Mouse (Mus musculus): Measurements from ENCODE around the gene Fbxl21. TPM values are rescaled to one million over a fixed set of nuclear protein-coding genes. Genes with fewer than 3 reads are reported as not detected.

Gene Fbxl21
- polyA plus RNA-seq, 1 experiment from 2014 or later = 3.3 TPM

DNA sequence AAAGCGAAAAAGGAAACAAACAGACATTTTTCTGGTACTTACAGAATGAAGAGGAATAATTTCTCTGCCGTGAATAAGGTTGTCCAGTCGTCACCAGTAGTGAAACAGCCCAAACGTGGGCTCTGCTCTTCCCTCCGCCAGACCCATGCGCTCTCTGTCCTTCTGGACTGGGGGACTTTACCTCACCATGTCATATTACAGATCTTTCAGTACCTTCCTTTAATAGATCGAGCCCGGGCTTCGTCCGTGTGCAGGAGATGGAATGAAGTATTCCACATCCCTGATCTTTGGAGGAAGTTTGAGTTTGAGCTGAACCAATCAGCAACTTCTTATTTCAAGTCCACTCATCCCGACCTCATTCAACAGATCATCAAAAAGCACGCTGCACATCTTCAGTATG is 4.6 kb downstream of the Fbxl21 start:
- ATAC-seq (ENCODE audit: low FRiP score, low TSS enrichment) (no peak), DNase-seq (no peak)
- Histone ChIP-seq H3K4me3 (replicated peaks; ENCODE audit: low read depth, low read length) (no peak overlapping the region), H3K4me2 (ENCODE audit: low read length) (no peak overlapping the region), H3K27ac (replicated peaks; ENCODE audit: low read depth, low read length) (no peak overlapping the region), H3K36me3 (ENCODE audit: control insufficient read depth, insufficient read depth, low read length) (no peaks in the 10 kb centered on the region), H3K9ac (replicated peaks; ENCODE audit: low read length) (no peak overlapping the region), H3K4me1 (ENCODE audit: control insufficient read depth, insufficient read depth, low read length) (no peaks in the 10 kb centered on the region), H3K27me3 (ENCODE audit: control insufficient read depth, insufficient read depth, low read length) (no peaks in the 10 kb centered on the region), H3K9me3 (ENCODE audit: control insufficient read depth, low read length) (no peaks in the 10 kb centered on the region)
- WGBS = 87% methylated on average over 12 of the region's 12 CpGs

DNA sequence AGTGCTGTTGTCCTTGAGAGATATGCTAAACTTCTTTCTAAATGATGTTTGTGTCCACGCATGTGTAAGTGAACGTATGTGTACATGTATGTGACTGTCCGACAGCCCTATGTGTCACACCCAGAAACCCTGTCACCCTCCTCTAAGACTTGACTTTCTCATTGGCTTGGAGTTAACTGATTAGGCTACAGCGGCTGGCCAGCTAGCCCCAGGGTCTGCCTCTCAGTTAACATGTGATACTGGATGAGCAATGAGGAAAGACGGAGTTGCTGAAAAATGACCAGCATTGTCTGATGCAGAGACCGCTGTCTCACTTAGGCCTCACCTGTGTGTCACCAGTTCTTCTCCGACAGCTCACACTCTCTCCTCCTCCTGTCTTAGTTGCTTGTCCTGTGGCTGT is 5.6 kb downstream of the Fbxl21 start:
- WGBS = 93% methylated on average over 7 of the region's 7 CpGs
- no peak for DNase-seq
- no peak for ATAC-seq (ENCODE audit: low FRiP score, low TSS enrichment)
- Histone ChIP-seq H3K36me3 (ENCODE audit: control insufficient read depth, insufficient read depth, low read length) (no peaks in the 10 kb centered on the region), H3K9me3 (ENCODE audit: control insufficient read depth, low read length) (no peaks in the 10 kb centered on the region), H3K9ac (replicated peaks; ENCODE audit: low read length) (no peak overlapping the region), H3K27me3 (ENCODE audit: control insufficient read depth, insufficient read depth, low read length) (no peaks in the 10 kb centered on the region), H3K4me1 (ENCODE audit: control insufficient read depth, insufficient read depth, low read length) (no peaks in the 10 kb centered on the region), H3K27ac (replicated peaks; ENCODE audit: low read depth, low read length) (no peak overlapping the region), H3K4me2 (ENCODE audit: low read length) (no peak overlapping the region), H3K4me3 (replicated peaks; ENCODE audit: low read depth, low read length) (no peak overlapping the region)

DNA sequence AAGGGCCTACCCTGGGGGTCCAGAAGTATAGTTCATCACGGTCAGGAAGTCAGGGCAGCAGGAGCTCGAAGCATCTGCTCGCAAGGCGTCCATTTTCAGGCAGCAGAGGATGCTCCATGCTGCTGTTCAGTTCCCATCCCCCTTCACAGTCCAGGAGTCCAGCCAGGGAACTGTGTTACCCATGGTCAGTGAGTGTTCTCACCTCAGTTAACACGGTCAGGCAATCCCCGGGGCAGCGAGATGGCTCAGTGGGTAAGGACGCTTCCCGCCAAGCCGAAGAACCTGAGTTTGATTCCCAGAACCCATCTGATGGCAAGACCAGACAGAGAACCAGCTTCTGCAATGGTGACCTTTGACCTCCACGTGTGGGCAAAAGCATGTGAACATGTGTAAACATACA is 6.0 kb downstream of the Fbxl21 start:
- DNase-seq = no peak
- no peak overlapping the region for H3K4me2 ChIP-seq (ENCODE audit: low read length)
- no peak for ATAC-seq (ENCODE audit: low FRiP score, low TSS enrichment)
- no peaks in the 10 kb centered on the region for H3K27me3 ChIP-seq (ENCODE audit: control insufficient read depth, insufficient read depth, low read length)
- H3K4me1 ChIP-seq (ENCODE audit: control insufficient read depth, insufficient read depth, low read length) = no peaks in the 10 kb centered on the region
- no peaks in the 10 kb centered on the region for H3K36me3 ChIP-seq (ENCODE audit: control insufficient read depth, insufficient read depth, low read length)
- no peak overlapping the region for H3K4me3 ChIP-seq (replicated peaks; ENCODE audit: low read depth, low read length)
- WGBS = 91% methylated on average over 11 of the region's 11 CpGs
- no peak overlapping the region for H3K27ac ChIP-seq (replicated peaks; ENCODE audit: low read depth, low read length)
- no peaks in the 10 kb centered on the region for H3K9me3 ChIP-seq (ENCODE audit: control insufficient read depth, low read length)
- H3K9ac ChIP-seq (replicated peaks; ENCODE audit: low read length) = no peak overlapping the region

DNA sequence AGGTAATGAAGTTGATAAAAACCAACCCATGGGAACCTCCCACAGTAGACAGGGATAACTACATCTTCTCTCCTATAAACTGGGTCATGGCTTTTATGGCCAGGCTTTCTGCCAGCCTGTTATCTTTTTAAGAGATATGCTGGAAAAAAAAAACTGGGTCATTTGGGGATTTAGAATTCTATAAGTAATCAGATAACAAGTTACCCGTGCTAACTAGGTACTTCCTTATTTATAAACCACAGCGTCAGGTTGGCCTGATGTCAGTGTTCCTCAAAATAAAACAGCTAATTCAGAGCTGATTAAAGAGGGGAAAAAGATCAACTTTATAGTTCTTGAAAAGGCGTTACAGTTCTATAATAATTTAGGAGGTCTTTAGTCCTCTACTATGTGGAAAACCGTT is 6.8 kb downstream of the Fbxl21 start:
- Histone ChIP-seq H3K27me3 (ENCODE audit: control insufficient read depth, insufficient read depth, low read length) (no peaks in the 10 kb centered on the region), H3K36me3 (ENCODE audit: control insufficient read depth, insufficient read depth, low read length) (no peaks in the 10 kb centered on the region), H3K4me1 (ENCODE audit: control insufficient read depth, insufficient read depth, low read length) (no peaks in the 10 kb centered on the region), H3K9ac (replicated peaks; ENCODE audit: low read length) (no peak overlapping the region), H3K4me3 (replicated peaks; ENCODE audit: low read depth, low read length) (no peak overlapping the region), H3K9me3 (ENCODE audit: control insufficient read depth, low read length) (no peaks in the 10 kb centered on the region), H3K27ac (replicated peaks; ENCODE audit: low read depth, low read length) (no peak overlapping the region), H3K4me2 (ENCODE audit: low read length) (no peak overlapping the region)
- 89% methylated on average over 4 of the region's 4 CpGs for WGBS
- ATAC-seq (ENCODE audit: low FRiP score, low TSS enrichment) (no peak), DNase-seq (no peak)

DNA sequence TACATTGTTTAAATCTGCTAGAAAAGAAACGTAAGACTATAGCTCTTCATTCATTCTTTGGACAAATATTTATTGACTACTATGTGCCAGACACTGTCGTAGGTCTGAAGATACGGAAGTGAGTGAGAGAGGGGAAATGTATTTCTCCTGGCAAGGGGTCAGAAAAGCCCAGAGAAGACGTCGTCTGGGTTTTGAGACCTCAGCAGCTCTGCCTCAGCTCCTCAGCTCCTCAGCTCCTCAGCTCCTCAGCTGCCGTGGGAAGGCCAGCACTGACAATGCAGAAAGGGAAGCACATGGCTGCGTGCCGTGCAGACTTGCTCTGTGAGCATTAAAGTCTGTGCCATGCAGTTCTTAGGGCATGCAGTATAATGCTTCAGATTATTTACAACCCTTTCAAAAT is 7.4 kb downstream of the Fbxl21 start:
- no peak for ATAC-seq (ENCODE audit: low FRiP score, low TSS enrichment)

DNA sequence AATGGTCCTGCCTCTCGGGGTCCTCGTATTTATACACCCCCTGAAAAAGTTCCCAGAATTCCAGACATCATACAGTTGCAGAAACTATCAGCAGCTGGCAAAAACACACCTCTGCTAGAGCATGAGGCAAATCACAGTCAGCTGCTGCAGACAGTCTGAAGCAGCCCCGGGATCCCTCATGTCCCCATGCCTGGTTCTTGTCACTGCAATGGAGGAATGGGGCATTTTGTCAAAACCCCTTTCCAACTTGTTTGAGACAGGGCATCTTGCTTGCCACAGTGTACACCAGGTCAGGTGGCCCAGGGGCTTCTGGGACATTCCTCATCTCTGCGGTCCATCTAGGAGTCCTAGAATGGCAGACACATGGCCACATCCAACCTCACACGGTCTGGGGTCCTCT is 12.7 kb downstream of the Fbxl21 start:
- Histone ChIP-seq H3K4me1 (ENCODE audit: control insufficient read depth, insufficient read depth, low read length) (no peaks in the 10 kb centered on the region), H3K9me3 (ENCODE audit: control insufficient read depth, low read length) (no peaks in the 10 kb centered on the region), H3K4me2 (ENCODE audit: low read length) (no peak overlapping the region), H3K36me3 (ENCODE audit: control insufficient read depth, insufficient read depth, low read length) (no peaks in the 10 kb centered on the region), H3K27ac (replicated peaks; ENCODE audit: low read depth, low read length) (no peak overlapping the region), H3K9ac (replicated peaks; ENCODE audit: low read length) (no peak overlapping the region), H3K27me3 (ENCODE audit: control insufficient read depth, insufficient read depth, low read length) (no peaks in the 10 kb centered on the region), H3K4me3 (replicated peaks; ENCODE audit: low read depth, low read length) (no peak overlapping the region)
- DNase-seq = no peak
- ATAC-seq (ENCODE audit: low FRiP score, low TSS enrichment) = no peak
- WGBS = 93% methylated on average over 5 of the region's 5 CpGs

More for the DNA sequence above, 7.4 kb downstream of the Fbxl21 start:
- no peaks in the 10 kb centered on the region for H3K4me1 ChIP-seq (ENCODE audit: control insufficient read depth, insufficient read depth, low read length)
- no peaks in the 10 kb centered on the region for H3K9me3 ChIP-seq (ENCODE audit: control insufficient read depth, low read length)
- no peak for DNase-seq
- WGBS = 68% methylated on average over 8 of the region's 8 CpGs
- no peak overlapping the region for H3K4me2 ChIP-seq (ENCODE audit: low read length)
- H3K36me3 ChIP-seq (ENCODE audit: control insufficient read depth, insufficient read depth, low read length) = no peaks in the 10 kb centered on the region
- H3K4me3 ChIP-seq (replicated peaks; ENCODE audit: low read depth, low read length) = no peak overlapping the region
- H3K9ac ChIP-seq (replicated peaks; ENCODE audit: low read length) = no peak overlapping the region
- no peaks in the 10 kb centered on the region for H3K27me3 ChIP-seq (ENCODE audit: control insufficient read depth, insufficient read depth, low read length)
- H3K27ac ChIP-seq (replicated peaks; ENCODE audit: low read depth, low read length) = no peak overlapping the region

DNA sequence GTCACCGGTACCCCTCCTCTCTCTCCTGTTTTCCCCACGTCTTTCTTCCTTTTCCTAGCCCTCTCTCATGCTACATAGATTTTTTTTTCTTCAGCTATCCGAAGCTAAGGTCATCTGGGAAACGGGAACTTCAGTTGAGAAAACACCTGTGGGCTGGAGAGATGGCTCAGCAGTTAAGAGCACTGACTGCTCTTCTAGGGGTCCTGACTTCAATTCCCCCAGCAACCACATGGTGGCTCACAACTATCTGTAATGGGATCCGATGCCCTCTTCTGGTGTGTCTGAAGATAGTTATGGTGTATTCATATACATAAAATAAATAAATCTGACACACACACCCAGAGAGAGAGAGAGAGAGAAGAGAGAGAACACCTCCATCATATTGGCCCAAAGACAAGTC is 13.3 kb downstream of the Fbxl21 start:
- WGBS = 82% methylated on average over 5 of the region's 5 CpGs
- DNase-seq = no peak
- H3K36me3 ChIP-seq (ENCODE audit: control insufficient read depth, insufficient read depth, low read length) = no peaks in the 10 kb centered on the region

DNA sequence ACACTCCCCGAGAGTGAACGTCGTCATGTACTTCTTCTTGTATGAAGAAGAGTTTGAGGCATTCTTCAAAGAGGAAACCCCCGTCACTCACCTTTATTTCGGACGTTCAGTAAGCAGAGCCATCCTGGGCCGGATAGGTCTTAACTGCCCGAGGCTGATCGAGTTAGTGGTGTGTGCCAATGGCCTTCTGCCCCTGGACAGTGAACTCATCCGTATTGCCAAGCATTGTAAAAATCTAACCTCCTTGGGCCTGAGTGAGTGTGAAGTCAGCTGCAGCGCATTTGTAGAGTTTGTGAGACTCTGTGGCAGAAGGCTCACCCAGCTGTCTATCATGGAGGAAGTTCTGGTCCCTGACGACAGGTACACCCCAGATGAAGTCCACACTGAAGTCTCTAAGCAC is 14.8 kb downstream of the Fbxl21 start:
- no peaks in the 10 kb centered on the region for H3K9me3 ChIP-seq (ENCODE audit: control insufficient read depth, low read length)
- ATAC-seq (ENCODE audit: low FRiP score, low TSS enrichment) = no peak
- no peaks in the 10 kb centered on the region for H3K4me1 ChIP-seq (ENCODE audit: control insufficient read depth, insufficient read depth, low read length)
- no peak overlapping the region for H3K27ac ChIP-seq (replicated peaks; ENCODE audit: low read depth, low read length)
- no peaks in the 10 kb centered on the region for H3K36me3 ChIP-seq (ENCODE audit: control insufficient read depth, insufficient read depth, low read length)
- WGBS = 88% methylated on average over 12 of the region's 12 CpGs
- no peaks in the 10 kb centered on the region for H3K27me3 ChIP-seq (ENCODE audit: control insufficient read depth, insufficient read depth, low read length)
- no peak for DNase-seq
- no peak overlapping the region for H3K9ac ChIP-seq (replicated peaks; ENCODE audit: low read length)
- H3K4me2 ChIP-seq (ENCODE audit: low read length) = no peak overlapping the region
- no peak overlapping the region for H3K4me3 ChIP-seq (replicated peaks; ENCODE audit: low read depth, low read length)

More for the DNA sequence above, 13.3 kb downstream of the Fbxl21 start:
- Histone ChIP-seq H3K9ac (replicated peaks; ENCODE audit: low read length) (no peak overlapping the region), H3K4me3 (replicated peaks; ENCODE audit: low read depth, low read length) (no peak overlapping the region), H3K4me2 (ENCODE audit: low read length) (no peak overlapping the region), H3K9me3 (ENCODE audit: control insufficient read depth, low read length) (no peaks in the 10 kb centered on the region), H3K4me1 (ENCODE audit: control insufficient read depth, insufficient read depth, low read length) (no peaks in the 10 kb centered on the region), H3K27ac (replicated peaks; ENCODE audit: low read depth, low read length) (no peak overlapping the region), H3K27me3 (ENCODE audit: control insufficient read depth, insufficient read depth, low read length) (no peaks in the 10 kb centered on the region)
- ATAC-seq (ENCODE audit: low FRiP score, low TSS enrichment) = no peak

DNA sequence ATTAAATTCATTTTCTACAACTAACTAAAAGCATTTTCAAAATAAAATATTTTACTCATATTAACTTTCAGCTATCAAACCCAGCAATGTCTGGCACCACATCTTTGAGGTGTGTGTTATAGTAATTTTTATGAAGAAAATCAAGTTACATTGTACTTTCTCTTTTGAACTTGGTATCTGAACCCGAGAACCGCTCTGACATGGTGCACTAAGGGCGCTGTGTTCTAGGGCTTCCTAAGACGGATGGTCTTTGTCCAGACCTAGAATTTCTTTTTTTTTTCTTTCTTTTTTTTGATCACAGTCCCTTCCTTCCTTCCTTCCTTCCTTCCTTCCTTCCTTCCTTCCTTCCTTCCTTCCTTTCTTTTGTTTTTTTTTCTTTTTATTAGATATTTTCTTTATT is 17.6 kb downstream of the Fbxl21 start:
- ATAC-seq (ENCODE audit: low FRiP score, low TSS enrichment) (no peak), DNase-seq (no peak)
- 93% methylated on average over 4 of the region's 4 CpGs for WGBS
- H3K9ac ChIP-seq (replicated peaks; ENCODE audit: low read length) = no peak overlapping the region
- H3K27me3 ChIP-seq (ENCODE audit: control insufficient read depth, insufficient read depth, low read length) = no peaks in the 10 kb centered on the region
- no peaks in the 10 kb centered on the region for H3K9me3 ChIP-seq (ENCODE audit: control insufficient read depth, low read length)
- H3K36me3 ChIP-seq (ENCODE audit: control insufficient read depth, insufficient read depth, low read length) = no peaks in the 10 kb centered on the region
- no peak overlapping the region for H3K4me2 ChIP-seq (ENCODE audit: low read length)
- H3K4me3 ChIP-seq (replicated peaks; ENCODE audit: low read depth, low read length) = no peak overlapping the region
- peaks cover 2% of the 10 kb centered on the region; the same call in 1 of the 2 replicates for H3K4me1 ChIP-seq (ENCODE audit: control insufficient read depth, insufficient read depth, low read length)
- no peak overlapping the region for H3K27ac ChIP-seq (replicated peaks; ENCODE audit: low read depth, low read length)
